Mouse (Mus musculus): Measurements from ENCODE around the gene RPS10-NUDT3. TPM values are rescaled to one million over a fixed set of nuclear protein-coding genes. Genes with fewer than 3 reads are reported as not detected.
A peak's percentile ranks its signal among the peaks of the same experiment; 100 is the strongest.
"Not testable (repeated sequence)": the region's sequence is repeated elsewhere in the genome, so short reads cannot be mapped to it uniquely, and the experiment has no call there.

RPS10-NUDT3 gene
- polyA plus RNA-seq, 1 experiment from 2014 or later, result not detected

- no peak for DNase-seq (ENCODE audit: low spot score)
- WGBS, result 57% methylated on average over 18 of the region's 18 CpGs
- H3K27ac ChIP-seq (replicated peaks), result peak within 1 kb of the TSS; percentile 96
Observed at GRCm38 (mm10) chr17:27636132-27637020, 1.4 kb upstream of the RPS10-NUDT3 start, which contains the start of gene Rps10. Gene Rps10 (minus strand): TSS chr17:27636669.

DNA sequence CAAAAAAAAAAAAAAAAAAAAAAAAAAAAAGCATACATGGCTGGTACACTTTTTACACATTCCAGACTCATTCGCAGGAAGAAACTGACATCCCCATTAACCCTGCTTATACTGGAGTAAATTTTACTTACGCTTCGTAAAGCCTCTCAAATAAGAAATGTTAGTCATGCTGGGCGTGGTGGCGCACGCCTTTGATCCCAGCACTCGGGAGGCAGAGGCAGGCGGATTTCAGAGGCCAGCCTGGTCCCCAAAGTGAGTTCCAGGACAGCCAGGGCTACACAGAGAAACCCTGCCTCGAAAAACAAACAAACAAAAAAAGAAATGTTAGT is 517 bp upstream of the RPS10-NUDT3 start:
- H3K4me3 ChIP-seq, result peak overlapping the region; percentile 82
- WGBS, result 61% methylated on average over 9 of the region's 9 CpGs
- H3K27ac ChIP-seq (replicated peaks), result peak overlapping the region; percentile 96
- DNase-seq (ENCODE audit: low spot score); H3K27me3 ChIP-seq (ENCODE audit: low read depth, poor library complexity, severe bottlenecking); H3K9me3 ChIP-seq (replicated peaks): not testable (repeated sequence)
- peaks cover 38% of the 10 kb centered on the region for H3K36me3 ChIP-seq
- peaks cover 41% of the 10 kb centered on the region for H3K4me1 ChIP-seq

More at GRCm38 (mm10) chr17:27636132-27637020, 1.4 kb upstream of the RPS10-NUDT3 start, which contains the start of gene Rps10:
- Histone ChIP-seq H3K9me3 (replicated peaks) (no peaks in the 10 kb centered on the region), H3K4me3 (peak within 1 kb of the TSS; percentile 82), H3K4me1 (peaks cover 41% of the 10 kb centered on the region), H3K36me3 (peaks cover 29% of the 10 kb centered on the region), H3K27me3 (ENCODE audit: low read depth, poor library complexity, severe bottlenecking) (no peaks in the 10 kb centered on the region)

- H3K4me3 ChIP-seq, result no peak overlapping the region
- DNase-seq (ENCODE audit: low spot score), result peak; percentile 75
- no peak overlapping the region for H3K27ac ChIP-seq (replicated peaks)
- peaks cover 55% of the 10 kb centered on the region for H3K36me3 ChIP-seq
- H3K27me3 ChIP-seq (ENCODE audit: low read depth, poor library complexity, severe bottlenecking), result no peaks in the 10 kb centered on the region
- no peaks in the 10 kb centered on the region for H3K9me3 ChIP-seq (replicated peaks)
- 72% methylated on average over 2 of the region's 2 CpGs for WGBS
- H3K4me1 ChIP-seq, result peaks cover 55% of the 10 kb centered on the region
Observed at GRCm38 (mm10) chr17:27629249-27630020, 5.6 kb downstream of the RPS10-NUDT3 start.

- Histone ChIP-seq H3K36me3 (peaks cover 46% of the 10 kb centered on the region), H3K4me1 (peaks cover 54% of the 10 kb centered on the region)
Observed at GRCm38 (mm10) chr17:27628376-27628775, 6.6 kb downstream of the RPS10-NUDT3 start.

GRCm38 (mm10) chr17:27627451-27627850 is 7.6 kb downstream of the RPS10-NUDT3 start:
- Histone ChIP-seq H3K27ac (replicated peaks) (no peak overlapping the region), H3K4me1 (peaks cover 45% of the 10 kb centered on the region), H3K36me3 (peaks cover 37% of the 10 kb centered on the region), H3K9me3 (replicated peaks) (no peaks in the 10 kb centered on the region), H3K27me3 (ENCODE audit: low read depth, poor library complexity, severe bottlenecking) (no peaks in the 10 kb centered on the region), H3K4me3 (no peak overlapping the region)
- WGBS, result 49% methylated on average over 5 of the region's 5 CpGs
- DNase-seq (ENCODE audit: low spot score), result no peak

More at GRCm38 (mm10) chr17:27628376-27628775, 6.6 kb downstream of the RPS10-NUDT3 start:
- WGBS, result 90% methylated on average over 8 of the region's 8 CpGs
- Histone ChIP-seq H3K4me3 (no peak overlapping the region), H3K27me3 (ENCODE audit: low read depth, poor library complexity, severe bottlenecking) (no peaks in the 10 kb centered on the region), H3K9me3 (replicated peaks) (no peaks in the 10 kb centered on the region), H3K27ac (replicated peaks) (no peak overlapping the region)
- no peak for DNase-seq (ENCODE audit: low spot score)

- Histone ChIP-seq H3K4me3 (no peak overlapping the region), H3K4me1 (peaks cover 42% of the 10 kb centered on the region), H3K27ac (replicated peaks) (peak overlapping the region; percentile 67), H3K9me3 (replicated peaks) (no peaks in the 10 kb centered on the region), H3K27me3 (ENCODE audit: low read depth, poor library complexity, severe bottlenecking) (no peaks in the 10 kb centered on the region), H3K36me3 (peaks cover 29% of the 10 kb centered on the region)
- 26% methylated on average over 5 of the region's 5 CpGs for WGBS
- DNase-seq (ENCODE audit: low spot score), result peak; percentile 33
Observed at GRCm38 (mm10) chr17:27626681-27627080, 8.3 kb downstream of the RPS10-NUDT3 start.

DNA sequence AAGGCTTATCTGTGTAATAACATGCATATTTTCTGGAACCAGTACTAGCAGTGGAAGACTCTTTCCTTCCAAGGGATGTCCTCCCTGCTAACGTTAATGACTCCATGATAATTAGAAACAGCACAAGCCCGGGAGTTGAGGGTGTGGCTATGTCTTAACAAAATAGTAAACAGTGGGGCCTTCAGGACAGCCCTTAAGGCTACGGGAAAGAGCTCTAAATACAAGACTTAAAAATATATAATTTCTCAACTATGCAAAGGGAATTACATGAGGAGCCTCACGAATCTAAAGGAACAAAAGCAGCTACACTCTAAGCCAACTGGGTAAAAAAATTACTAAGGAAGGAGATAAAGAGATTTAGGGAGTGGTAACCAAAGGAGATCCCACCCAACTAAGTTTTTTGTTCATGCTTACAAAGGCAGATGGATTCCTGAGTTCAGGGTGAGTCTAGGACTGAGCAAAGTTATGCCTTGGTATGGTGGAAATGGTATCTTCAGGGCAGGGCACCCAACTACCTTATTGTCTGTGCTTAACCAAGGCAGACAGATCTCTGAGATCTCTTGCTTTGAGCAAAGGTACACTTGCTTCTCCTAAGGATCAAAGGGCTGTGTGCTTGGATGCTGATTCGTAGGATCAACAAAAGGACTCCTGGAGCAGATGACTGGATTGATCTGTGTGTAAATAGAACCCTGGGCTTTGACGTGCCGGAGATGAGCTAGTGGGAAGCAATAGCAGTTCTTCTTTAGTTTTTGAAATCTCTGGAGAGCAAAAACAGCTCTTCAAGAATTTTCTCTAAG is 9.4 kb downstream of the RPS10-NUDT3 start:
- peaks cover 19% of the 10 kb centered on the region for H3K36me3 ChIP-seq
- no peaks in the 10 kb centered on the region for H3K27me3 ChIP-seq (ENCODE audit: low read depth, poor library complexity, severe bottlenecking)
- DNase-seq (ENCODE audit: low spot score), result no peak
- peaks cover 50% of the 10 kb centered on the region for H3K4me1 ChIP-seq
- no peaks in the 10 kb centered on the region for H3K9me3 ChIP-seq (replicated peaks)
- H3K4me3 ChIP-seq, result no peak overlapping the region
- 0 out of 2 replicates have a peak overlapping the region, but pooled peaks have one; percentile 17 for H3K27ac ChIP-seq (replicated peaks)
- WGBS, result 31% methylated on average over 7 of the region's 7 CpGs

DNA sequence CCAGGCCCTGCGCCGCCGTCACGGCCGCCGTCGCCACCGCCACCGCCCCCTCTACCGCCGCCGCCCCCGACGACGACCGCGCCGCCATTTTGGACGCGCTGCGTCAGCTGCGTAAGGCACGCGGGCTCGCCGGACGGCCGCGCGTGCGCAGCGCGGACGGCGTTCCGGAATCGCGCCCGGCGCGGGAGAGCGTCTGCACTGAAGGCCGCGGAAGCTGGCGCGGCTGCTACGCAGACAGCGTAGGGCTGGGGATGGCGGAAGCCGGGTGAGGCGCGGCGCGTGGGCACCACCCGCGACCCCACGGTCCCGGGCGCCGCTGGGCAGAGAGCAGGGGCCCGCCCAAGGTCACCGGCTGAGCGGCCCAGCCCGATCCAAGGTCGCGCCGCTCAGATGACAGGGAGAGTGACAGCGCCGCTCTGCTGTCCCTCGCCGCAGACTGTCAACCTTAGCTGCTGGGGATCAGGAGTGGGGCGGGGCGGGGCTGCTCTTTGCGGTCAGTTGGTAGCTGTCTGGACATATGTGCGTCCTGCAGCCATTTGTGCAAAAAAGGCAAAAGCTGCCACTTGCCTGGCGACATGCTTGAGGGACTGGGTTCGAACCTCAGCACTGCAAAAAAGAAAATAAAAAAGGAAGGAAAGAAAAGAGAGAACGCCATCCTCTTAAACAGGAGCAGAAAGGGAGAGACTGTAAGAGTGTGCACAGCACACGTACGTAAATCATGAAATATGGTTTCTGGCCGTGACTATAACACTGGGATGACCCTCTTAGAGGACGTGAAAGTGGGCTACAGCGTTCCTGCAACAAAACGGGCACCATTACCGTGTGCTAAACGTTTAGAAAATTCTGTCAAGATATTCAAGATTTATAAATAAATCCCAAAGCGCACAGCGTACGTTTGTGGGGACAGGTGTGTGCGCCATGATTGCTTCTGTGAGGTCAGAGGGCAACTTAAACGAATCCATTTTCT is 11.4 kb downstream of the RPS10-NUDT3 start, which contains the start of gene Nudt3:
Gene Nudt3 (minus strand): TSS at position 136 of the 967 bp plus-strand sequence.
- peaks cover 60% of the 10 kb centered on the region for H3K4me1 ChIP-seq

DNA sequence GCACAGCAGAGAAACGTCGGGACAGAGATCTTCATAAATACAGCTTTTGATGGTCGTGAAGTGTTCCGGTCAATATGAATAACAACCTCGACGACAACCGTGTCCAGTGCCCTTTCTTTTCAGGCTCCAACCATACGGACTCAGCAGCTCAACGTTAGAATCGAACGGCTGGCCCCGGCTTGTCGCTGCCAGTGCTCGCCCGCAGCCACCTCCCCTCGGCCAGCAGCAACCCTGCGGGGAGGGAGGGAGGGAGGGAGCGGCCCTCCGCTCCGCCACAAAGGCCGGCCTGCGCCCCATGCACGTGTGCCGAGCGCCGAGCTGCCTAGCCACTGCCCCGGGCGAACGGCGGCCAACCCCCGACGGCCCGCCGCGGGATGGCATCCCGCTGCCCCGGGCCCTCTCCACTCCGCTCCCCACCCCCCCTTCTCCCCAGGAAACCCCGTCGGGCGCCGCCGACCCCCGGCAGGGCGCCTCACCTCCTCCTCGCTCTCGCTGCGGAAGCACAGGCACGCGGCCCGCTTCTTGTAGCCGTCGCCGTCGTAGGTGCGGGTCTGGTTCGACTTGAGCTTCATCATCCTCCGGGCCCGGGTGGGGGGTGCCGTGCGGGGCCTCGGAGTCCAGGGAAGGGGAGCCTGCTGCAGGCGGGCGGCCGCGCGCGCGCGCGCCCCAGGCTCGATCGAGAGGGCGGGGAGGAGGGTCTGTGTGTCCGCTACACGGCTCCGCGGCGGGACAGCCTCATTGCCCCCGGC is 12.2 kb downstream of the RPS10-NUDT3 start:
- H3K27ac ChIP-seq (replicated peaks), result peak overlapping the region; percentile 100
- DNase-seq (ENCODE audit: low spot score), result peak; percentile 73
- peaks cover 23% of the 10 kb centered on the region for H3K36me3 ChIP-seq
- H3K9me3 ChIP-seq (replicated peaks), result peaks cover 9% of the 10 kb centered on the region
- WGBS, result under 1% methylated on average over 80 of the region's 80 CpGs
- peaks cover 60% of the 10 kb centered on the region for H3K4me1 ChIP-seq
- H3K27me3 ChIP-seq (ENCODE audit: low read depth, poor library complexity, severe bottlenecking), result no peaks in the 10 kb centered on the region
- peak overlapping the region; percentile 98 for H3K4me3 ChIP-seq

More for the DNA sequence above, 11.4 kb downstream of the RPS10-NUDT3 start, which contains the start of gene Nudt3:
- Histone ChIP-seq H3K36me3 (peaks cover 19% of the 10 kb centered on the region), H3K27me3 (ENCODE audit: low read depth, poor library complexity, severe bottlenecking) (no peaks in the 10 kb centered on the region), H3K27ac (replicated peaks) (peak within 1 kb of the TSS; percentile 100), H3K9me3 (replicated peaks) (peaks cover under 1% of the 10 kb centered on the region; the same call in 1 of the 2 replicates), H3K4me3 (peak within 1 kb of the TSS; percentile 98)
- 9% methylated on average over 91 of the region's 91 CpGs for WGBS
- peak; percentile 90 for DNase-seq (ENCODE audit: low spot score)

DNA sequence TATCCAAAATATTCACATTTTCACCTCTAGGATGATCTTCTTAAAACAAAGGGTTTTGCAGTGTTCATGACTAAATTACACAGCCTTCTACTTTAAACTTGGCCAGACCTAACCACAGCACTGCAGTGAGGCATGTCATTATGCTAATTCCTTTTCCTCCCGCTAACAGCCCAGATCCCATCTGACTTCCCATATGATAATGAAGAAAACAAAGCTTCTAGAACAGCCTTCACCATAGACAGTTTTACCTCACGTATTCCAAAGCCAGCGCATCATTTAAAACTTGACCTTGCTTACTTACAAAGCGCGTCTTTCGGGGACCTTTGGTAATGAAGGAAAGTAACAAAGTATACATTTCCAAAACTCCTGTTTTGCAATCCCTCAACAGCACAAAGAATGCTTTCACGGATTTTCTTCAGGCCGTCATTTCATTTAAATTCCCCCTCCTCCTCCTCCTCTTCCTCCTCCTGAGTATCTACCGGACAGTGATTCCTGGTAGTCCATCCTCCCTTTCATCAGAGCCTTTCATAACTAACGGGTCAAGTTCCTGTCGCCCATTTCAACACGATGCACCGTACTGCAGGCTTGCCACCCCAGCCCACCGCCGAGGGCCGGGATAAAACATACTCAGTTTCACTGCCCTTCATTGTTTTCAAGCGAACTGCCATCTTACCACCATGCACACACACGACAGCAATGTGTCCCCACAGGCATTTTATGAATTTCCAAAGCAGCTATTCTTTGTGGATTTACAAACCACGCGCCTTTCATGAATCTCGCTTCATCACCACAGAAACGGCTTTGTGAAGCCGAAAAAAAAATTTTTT is 13.1 kb downstream of the RPS10-NUDT3 start:
- 4% methylated on average over 23 of the region's 23 CpGs for WGBS
- Histone ChIP-seq H3K4me3 (peak overlapping the region; percentile 98), H3K4me1 (peaks cover 58% of the 10 kb centered on the region), H3K36me3 (peaks cover 32% of the 10 kb centered on the region), H3K9me3 (replicated peaks) (peaks cover 17% of the 10 kb centered on the region), H3K27me3 (ENCODE audit: low read depth, poor library complexity, severe bottlenecking) (no peaks in the 10 kb centered on the region), H3K27ac (replicated peaks) (peak overlapping the region; percentile 100)
- peak; percentile 58 for DNase-seq (ENCODE audit: low spot score)

All from midbrain, embryonic 10.5 days (tissue).